Mouse (Mus musculus): ENCODE data around the gene Egr2. TPM values are rescaled to one million over a fixed set of nuclear protein-coding genes. Genes with fewer than 3 reads are reported as not detected.

Egr2 gene
- total RNA-seq, 2 experiments from 2014 or later, result 14.2 to 30.7 TPM

DNA sequence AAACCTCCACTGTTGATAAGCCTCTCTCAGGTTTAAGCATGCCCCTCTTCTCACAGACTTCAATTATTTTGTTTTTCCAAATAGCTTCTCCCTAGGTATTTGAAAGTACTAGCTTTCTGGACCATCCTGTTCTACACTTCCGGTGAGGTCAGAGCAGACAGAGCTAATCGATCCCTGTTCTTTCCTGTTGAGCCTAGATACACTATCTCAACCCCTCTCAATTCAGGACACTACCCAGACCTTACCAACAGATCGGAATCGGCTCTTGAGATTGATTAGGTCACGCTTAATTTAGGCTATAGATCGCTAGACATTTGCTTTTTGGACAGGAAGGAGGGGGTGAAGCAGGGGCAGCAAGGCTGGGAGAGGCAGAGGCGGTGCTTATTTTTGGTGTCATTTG lies 22.4 kb upstream of the Egr2 start:
- H3K4me3 ChIP-seq, result no peak overlapping the region
- intact Hi-C loops (cut with DNase I), result no loop called here
- H3K27ac ChIP-seq, result no peak overlapping the region
- no peak for DNase-seq (ENCODE audit: extremely low spot score in 1 of 2, low spot score in 2 of 2)
- TF ChIP-seq CTCF (IDR thresholded peaks at IDR 0.05), result no peak

GRCm38 (mm10) chr10:67518733-67519132 lies 16.5 kb upstream of the Egr2 start:
- H3K4me3 ChIP-seq, result no peak overlapping the region
- no peak for DNase-seq (ENCODE audit: extremely low spot score in 1 of 2, low spot score in 2 of 2)
- no peak overlapping the region for H3K27ac ChIP-seq
- intact Hi-C loops (cut with DNase I), result no loop called here
- TF ChIP-seq CTCF (IDR thresholded peaks at IDR 0.05), result no peak

DNA sequence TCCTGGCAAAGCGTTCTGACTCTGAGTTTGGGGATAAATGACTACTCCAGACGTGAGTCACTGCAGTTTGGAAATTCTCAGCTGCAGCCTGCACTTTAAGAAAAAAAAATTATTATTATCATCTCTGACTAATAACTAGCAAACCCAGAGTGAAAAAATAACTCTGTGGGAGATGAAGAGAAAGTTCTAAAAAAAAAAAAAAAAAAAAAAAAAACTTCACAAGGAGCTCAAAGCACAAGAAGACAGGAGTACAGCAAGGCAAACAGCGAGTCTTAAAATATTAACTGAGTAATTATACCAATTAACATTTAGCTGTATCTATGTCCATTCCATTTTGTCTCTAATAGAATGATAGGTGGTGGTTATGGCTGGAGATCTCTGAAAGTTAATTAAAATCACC lies 11.1 kb upstream of the Egr2 start:
- Histone ChIP-seq H3K27ac (no peak overlapping the region), H3K4me3 (no peak overlapping the region)
- DNase-seq (ENCODE audit: extremely low spot score in 1 of 2, low spot score in 2 of 2), result no peak
- intact Hi-C loops (cut with DNase I), result no loop called here
- TF ChIP-seq CTCF (IDR thresholded peaks at IDR 0.05), result no peak

- Histone ChIP-seq H3K27ac (no peak overlapping the region), H3K4me3 (no peak overlapping the region)
- no peak for DNase-seq (ENCODE audit: extremely low spot score in 1 of 2, low spot score in 2 of 2)
- no peak for TF ChIP-seq CTCF (IDR thresholded peaks at IDR 0.05)
- intact Hi-C loops (cut with DNase I), result no loop called here
Observed at GRCm38 (mm10) chr10:67524694-67525093, 10.6 kb upstream of the Egr2 start.

DNA sequence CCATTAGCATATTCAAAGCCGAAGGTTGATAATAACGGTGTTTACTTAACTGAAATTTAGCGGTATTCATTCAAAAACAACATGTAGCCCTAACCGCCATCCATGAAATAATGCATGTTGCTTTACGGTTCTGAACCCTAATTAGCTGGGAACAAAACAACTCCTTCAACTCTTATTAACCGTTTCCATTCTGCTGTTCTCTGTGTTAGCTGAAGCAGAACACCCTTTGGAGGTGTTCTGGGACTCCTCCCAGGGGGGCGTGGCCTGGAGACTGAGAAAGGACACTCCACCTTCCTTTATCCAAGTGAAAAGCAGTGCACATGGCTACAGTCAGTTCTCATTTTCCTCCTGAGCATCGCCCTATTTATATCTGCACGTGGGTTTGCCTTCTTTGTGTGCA lies 8.8 kb upstream of the Egr2 start:
- no peak for TF ChIP-seq CTCF (IDR thresholded peaks at IDR 0.05)
- no peak overlapping the region for H3K27ac ChIP-seq
- H3K4me3 ChIP-seq, result no peak overlapping the region
- intact Hi-C loops (cut with DNase I), result no loop called here
- no peak for DNase-seq (ENCODE audit: extremely low spot score in 1 of 2, low spot score in 2 of 2)

GRCm38 (mm10) chr10:67529769-67530168 lies 5.5 kb upstream of the Egr2 start:
- no peak for DNase-seq (ENCODE audit: extremely low spot score in 1 of 2, low spot score in 2 of 2)
- no peak overlapping the region for H3K27ac ChIP-seq
- TF ChIP-seq CTCF (IDR thresholded peaks at IDR 0.05), result no peak
- intact Hi-C loops (cut with DNase I), result loop anchor here (10.0 kb wide), 2 partner anchors 475 to 625 kb away; no protein-coding TSS in a partner anchor
- no peak overlapping the region for H3K4me3 ChIP-seq

- Histone ChIP-seq H3K4me3 (peak overlapping the region; percentile 72), H3K27ac (no peak overlapping the region)
- DNase-seq (ENCODE audit: extremely low spot score in 1 of 2, low spot score in 2 of 2), result peak; percentile 73 to 74
- intact Hi-C loops (cut with DNase I), result loop anchor here (1.0 to 10.0 kb wide), 8 partner anchors 53 to 631 kb away; no protein-coding TSS in a partner anchor
- peak; percentile 84 for TF ChIP-seq CTCF (IDR thresholded peaks at IDR 0.05)
Observed at GRCm38 (mm10) chr10:67535972-67536371, 697 bp downstream of the Egr2 start.

- TF ChIP-seq CTCF (IDR thresholded peaks at IDR 0.05), result no peak
- intact Hi-C loops (cut with DNase I), result loop anchor here (1.0 to 10.0 kb wide), 10 partner anchors 44 to 632 kb away; no protein-coding TSS in a partner anchor
- DNase-seq (ENCODE audit: extremely low spot score in 1 of 2, low spot score in 2 of 2), result peak; percentile 37 to 65
- Histone ChIP-seq H3K27ac (no peak overlapping the region), H3K4me3 (peak overlapping the region; percentile 72)
Observed at GRCm38 (mm10) chr10:67536621-67537141, 1.4 kb downstream of the Egr2 start.

- intact Hi-C loops (cut with DNase I), result loop anchor here (1.0 to 10.0 kb wide), 9 partner anchors 45 to 633 kb away; no protein-coding TSS in a partner anchor
- no peak for TF ChIP-seq CTCF (IDR thresholded peaks at IDR 0.05)
- Histone ChIP-seq H3K27ac (peak overlapping the region; percentile 83), H3K4me3 (peak overlapping the region; percentile 72)
- peak; percentile 83 to 84 for DNase-seq (ENCODE audit: extremely low spot score in 1 of 2, low spot score in 2 of 2)
Observed at GRCm38 (mm10) chr10:67537151-67537994, 2.1 kb downstream of the Egr2 start.

GRCm38 (mm10) chr10:67538106-67538505 lies 2.8 kb downstream of the Egr2 start:
- DNase-seq (ENCODE audit: extremely low spot score in 1 of 2, low spot score in 2 of 2), result no peak
- no peak for TF ChIP-seq CTCF (IDR thresholded peaks at IDR 0.05)
- intact Hi-C loops (cut with DNase I), result loop anchor here (5.0 to 10.0 kb wide), 4 partner anchors 109 to 633 kb away; no protein-coding TSS in a partner anchor

GRCm38 (mm10) chr10:67538585-67539400 lies 3.5 kb downstream of the Egr2 start:
- H3K27ac ChIP-seq, result no peak overlapping the region
- H3K4me3 ChIP-seq, result peak overlapping the region; percentile 72
- no peak for TF ChIP-seq CTCF (IDR thresholded peaks at IDR 0.05)
- peak; percentile 38 to 49 for DNase-seq (ENCODE audit: extremely low spot score in 1 of 2, low spot score in 2 of 2)
- intact Hi-C loops (cut with DNase I), result loop anchor here (1.0 to 10.0 kb wide), 5 partner anchors 9 to 634 kb away; no protein-coding TSS in a partner anchor

More at GRCm38 (mm10) chr10:67538106-67538505, 2.8 kb downstream of the Egr2 start:
- Histone ChIP-seq H3K4me3 (peak overlapping the region; percentile 72), H3K27ac (no peak overlapping the region)
